Mouse (Mus musculus) hindbrain, embryonic 10.5 days (tissue): ENCODE results near the gene Cep128. TPM values are rescaled to one million over a fixed set of nuclear protein-coding genes. Genes with fewer than 3 reads are reported as not detected.
A peak's percentile ranks its signal among the peaks of the same experiment; 100 is the strongest.
"Not testable (repeated sequence)": the region's sequence is repeated elsewhere in the genome, so short reads cannot be mapped to it uniquely, and the experiment has no call there.

ENCODE experiments used
- DNase-seq: peaks from one replicate; pipeline ENCODE4 v3.0.0-alpha.2; 2017; ENCODE audit warnings: low spot score
- H3K27ac ChIP-seq: fragments of 300-500 bp; sonication (generic); 2 replicates; pipeline ENCODE4 v1.5.1; 2016; ENCODE audit warnings: mild to moderate bottlenecking, moderate library complexity
- H3K27me3 ChIP-seq: fragments of 300-500 bp; sonication (generic); 2 replicates; pipeline ENCODE4 v1.6.1; 2016; ENCODE audit warnings: mild to moderate bottlenecking; ENCODE audit not compliant: poor library complexity, insufficient read depth, severe bottlenecking
- H3K36me3 ChIP-seq: fragments of 300-500 bp; sonication (generic); 2 replicates; pipeline ENCODE4 v1.6.1; 2016; ENCODE audit warnings: mild to moderate bottlenecking, moderate library complexity
- H3K4me1 ChIP-seq: fragments of 300-500 bp; sonication (generic); replicated peaks from 2 replicates; pipeline ENCODE4 v1.6.1; 2016; ENCODE audit warnings: mild to moderate bottlenecking
- H3K4me3 ChIP-seq: fragments of 300-500 bp; sonication (generic); 2 replicates; pipeline ENCODE4 v1.5.1; 2016; ENCODE audit warnings: mild to moderate bottlenecking, moderate library complexity
- H3K9me3 ChIP-seq: fragments of 300-500 bp; sonication (generic); 2 replicates; pipeline ENCODE4 v1.6.1; 2016; ENCODE audit warnings: mild to moderate bottlenecking, moderate library complexity
- WGBS: fragments of 180-500 bp; shearing (Covaris S2); methylation state at CpG from one replicate; pipeline ENCODE4 v1.1.7; 2016; 5-methylcytosine and 5-hydroxymethylcytosine counted together
- polyA plus RNA-seq: library from polyadenylated mRNA; unstranded; fragments of >200 nt; fragmentation: Nextera tagmentation; extraction: Ambion mirVana; gene quantifications from 2 replicates; pipeline ENCODE4 v1.2.1, GENCODE M21; 2016

The Cep128 gene
- polyA plus RNA-seq, 1 experiment from 2014 or later, result 9.0 TPM

GRCm38 (mm10) chr12:91383516-91384264, 519 bp downstream of the Cep128 start:
- H3K9me3 ChIP-seq, result no peaks in the 10 kb centered on the region
- H3K27ac ChIP-seq, result peak overlapping the region; percentile 82
- no peaks in the 10 kb centered on the region for H3K36me3 ChIP-seq
- 10% methylated on average over 22 of the region's 22 CpGs for WGBS
- H3K4me1 ChIP-seq, result peaks cover 16% of the 10 kb centered on the region
- no peaks in the 10 kb centered on the region for H3K27me3 ChIP-seq
- no peak for DNase-seq
- H3K4me3 ChIP-seq, result peak overlapping the region; percentile 79

- H3K4me1 ChIP-seq, result no peaks in the 10 kb centered on the region
- peaks cover 14% of the 10 kb centered on the region for H3K36me3 ChIP-seq
- no peaks in the 10 kb centered on the region for H3K27me3 ChIP-seq
- DNase-seq, result no peak
- no peaks in the 10 kb centered on the region for H3K9me3 ChIP-seq
- no peak overlapping the region for H3K27ac ChIP-seq
- no peak overlapping the region for H3K4me3 ChIP-seq
- WGBS, result 94% methylated on average over 3 of the region's 3 CpGs
Measured at GRCm38 (mm10) chr12:91369173-91369572, 15.0 kb downstream of the Cep128 start.

- Histone ChIP-seq H3K36me3 (peaks cover 4% of the 10 kb centered on the region; the same call in 1 of the 2 replicates), H3K4me1 (no peaks in the 10 kb centered on the region), H3K27ac (no peak overlapping the region), H3K27me3 (no peaks in the 10 kb centered on the region), H3K9me3 (no peaks in the 10 kb centered on the region), H3K4me3 (no peak overlapping the region)
- 88% methylated on average over 8 of the region's 8 CpGs for WGBS
- DNase-seq, result no peak
Measured at GRCm38 (mm10) chr12:91353783-91354182, 30.4 kb downstream of the Cep128 start.

- not testable (repeated sequence) for H3K9me3 ChIP-seq, H3K4me1 ChIP-seq, H3K4me3 ChIP-seq, H3K27me3 ChIP-seq, H3K27ac ChIP-seq, DNase-seq
- peaks cover 18% of the 10 kb centered on the region for H3K36me3 ChIP-seq
- WGBS, result 95% methylated on average over 13 of the region's 13 CpGs
Measured at GRCm38 (mm10) chr12:91338656-91339055, 45.6 kb downstream of the Cep128 start.

GRCm38 (mm10) chr12:91327527-91327926, 56.7 kb downstream of the Cep128 start:
- 76% methylated on average over 4 of the region's 4 CpGs for WGBS

GRCm38 (mm10) chr12:91326104-91326503, 58.1 kb downstream of the Cep128 start:
- Histone ChIP-seq H3K36me3 (peaks cover 4% of the 10 kb centered on the region; the same call in 1 of the 2 replicates), H3K4me3 (no peak overlapping the region), H3K27me3 (no peaks in the 10 kb centered on the region), H3K9me3 (no peaks in the 10 kb centered on the region), H3K4me1 (0 out of 2 replicates have a peak, but pooled peaks cover 2% of the 10 kb centered on the region), H3K27ac (no peak overlapping the region)
- DNase-seq, result no peak
- 60% methylated on average over 6 of the region's 6 CpGs for WGBS

More at GRCm38 (mm10) chr12:91327527-91327926, 56.7 kb downstream of the Cep128 start:
- Histone ChIP-seq H3K36me3 (peaks cover 4% of the 10 kb centered on the region; the same call in 1 of the 2 replicates), H3K27ac (no peak overlapping the region), H3K4me3 (no peak overlapping the region), H3K4me1 (0 out of 2 replicates have a peak, but pooled peaks cover 2% of the 10 kb centered on the region), H3K9me3 (no peaks in the 10 kb centered on the region), H3K27me3 (no peaks in the 10 kb centered on the region)
- no peak for DNase-seq

GRCm38 (mm10) chr12:91315026-91315425, 69.2 kb downstream of the Cep128 start:
- Histone ChIP-seq H3K9me3 (no peaks in the 10 kb centered on the region), H3K27me3 (no peaks in the 10 kb centered on the region), H3K36me3 (no peaks in the 10 kb centered on the region), H3K4me1 (no peaks in the 10 kb centered on the region), H3K4me3 (no peak overlapping the region), H3K27ac (no peak overlapping the region)
- 86% methylated on average over 7 of the region's 7 CpGs for WGBS
- DNase-seq, result no peak

GRCm38 (mm10) chr12:91313974-91314587, 70.1 kb downstream of the Cep128 start:
- H3K4me3 ChIP-seq, result no peak overlapping the region
- no peaks in the 10 kb centered on the region for H3K36me3 ChIP-seq
- no peak for DNase-seq
- no peaks in the 10 kb centered on the region for H3K4me1 ChIP-seq
- no peak overlapping the region for H3K27ac ChIP-seq
- no peaks in the 10 kb centered on the region for H3K27me3 ChIP-seq
- H3K9me3 ChIP-seq, result no peaks in the 10 kb centered on the region
- WGBS, result 62% methylated on average over 10 of the region's 10 CpGs

GRCm38 (mm10) chr12:91312591-91312990, 71.6 kb downstream of the Cep128 start:
- Histone ChIP-seq H3K4me3 (no peak overlapping the region), H3K36me3 (no peaks in the 10 kb centered on the region), H3K27ac (no peak overlapping the region), H3K4me1 (no peaks in the 10 kb centered on the region), H3K27me3 (no peaks in the 10 kb centered on the region), H3K9me3 (no peaks in the 10 kb centered on the region)
- 93% methylated on average over 4 of the region's 4 CpGs for WGBS
- DNase-seq, result no peak

- H3K9me3 ChIP-seq, result no peaks in the 10 kb centered on the region
- H3K27me3 ChIP-seq, result no peaks in the 10 kb centered on the region
- DNase-seq, result no peak
- no peak overlapping the region for H3K27ac ChIP-seq
- WGBS, result 86% methylated on average over 3 of the region's 3 CpGs
- no peaks in the 10 kb centered on the region for H3K4me1 ChIP-seq
- H3K4me3 ChIP-seq, result no peak overlapping the region
- H3K36me3 ChIP-seq, result no peaks in the 10 kb centered on the region
Measured at GRCm38 (mm10) chr12:91307733-91308132, 76.5 kb downstream of the Cep128 start.

- Histone ChIP-seq H3K27ac (no peak overlapping the region), H3K4me1 (no peaks in the 10 kb centered on the region), H3K36me3 (no peaks in the 10 kb centered on the region), H3K9me3 (no peaks in the 10 kb centered on the region), H3K4me3 (no peak overlapping the region), H3K27me3 (no peaks in the 10 kb centered on the region)
- no peak for DNase-seq
- 92% methylated on average over 7 of the region's 7 CpGs for whole genome bisulfite sequencing
Measured at GRCm38 (mm10) chr12:91305769-91306168, 78.4 kb downstream of the Cep128 start.

GRCm38 (mm10) chr12:91305038-91305437, 79.2 kb downstream of the Cep128 start:
- WGBS, result 77% methylated on average over 5 of the region's 5 CpGs
- H3K4me1 ChIP-seq, result no peaks in the 10 kb centered on the region
- H3K9me3 ChIP-seq, result no peaks in the 10 kb centered on the region
- DNase-seq, result no peak
- no peak overlapping the region for H3K4me3 ChIP-seq
- no peak overlapping the region for H3K27ac ChIP-seq
- no peaks in the 10 kb centered on the region for H3K36me3 ChIP-seq
- no peaks in the 10 kb centered on the region for H3K27me3 ChIP-seq

GRCm38 (mm10) chr12:91298700-91299099, 85.5 kb downstream of the Cep128 start:
- Histone ChIP-seq H3K27me3 (no peaks in the 10 kb centered on the region), H3K36me3 (peaks cover 16% of the 10 kb centered on the region), H3K4me3 (no peak overlapping the region), H3K9me3 (no peaks in the 10 kb centered on the region), H3K4me1 (no peaks in the 10 kb centered on the region), H3K27ac (no peak overlapping the region)
- WGBS, result 97% methylated on average over 6 of the region's 6 CpGs
- no peak for DNase-seq
